Mouse (Mus musculus) kidney, adult 2 months (tissue): ENCODE measurements around the gene Zfp708. TPM values are rescaled to one million over a fixed set of nuclear protein-coding genes. Genes with fewer than 3 reads are reported as not detected.

Source experiments
- DNase-seq: peaks from one replicate; pipeline ENCODE4 v3.0.0; 2021
- H3K27ac ChIP-seq: fragments of 200-500 bp; 2 replicates; pipeline ENCODE4 v1.5.1; 2012; ENCODE audit warnings: low read depth, low read length, control low read depth, inconsistent platforms; ENCODE audit not compliant: insufficient read depth
- H3K27me3 ChIP-seq: fragments of 200-500 bp; replicated peaks from 2 replicates; pipeline ENCODE4 v1.6.1; 2012; ENCODE audit warnings: mild to moderate bottlenecking, moderate library complexity, low read length, inconsistent platforms; ENCODE audit not compliant: control insufficient read depth, insufficient read depth
- H3K36me3 ChIP-seq: fragments of 200-500 bp; 2 replicates; pipeline ENCODE4 v1.6.1; 2012; ENCODE audit warnings: mild to moderate bottlenecking, moderate library complexity, low read length, inconsistent platforms; ENCODE audit not compliant: control insufficient read depth, insufficient read depth
- H3K4me1 ChIP-seq: fragments of 200-500 bp; 2 replicates; pipeline ENCODE4 v1.6.1; 2011; ENCODE audit warnings: low read length; ENCODE audit not compliant: control insufficient read depth, insufficient read depth
- H3K4me3 ChIP-seq: fragments of 200-500 bp; 2 replicates; pipeline ENCODE4 v1.5.1; 2011; ENCODE audit warnings: mild to moderate bottlenecking, low read depth, low read length, control low read depth; ENCODE audit not compliant: insufficient read depth
- CTCF ChIP-seq: fragments of 200-500 bp; conservative IDR thresholded peaks from 2 replicates; pipeline ENCODE4 v1.5.1; 2011; ENCODE audit warnings: low read depth, mild to moderate bottlenecking, control low read depth, low read length, moderate library complexity, mixed read lengths; ENCODE audit not compliant: insufficient read depth, insufficient read length
- POLR2A ChIP-seq: fragments of 200-500 bp; IDR thresholded peaks from one replicate; pipeline ENCODE4 v1.6.1; 2011; ENCODE audit warnings: low read depth, low read length, control low read depth
- WGBS: fragments of 180-500 bp; shearing (Covaris S2); methylation state at CpG from one replicate; pipeline ENCODE4 v1.1.7; 2018; 5-methylcytosine and 5-hydroxymethylcytosine counted together
- polyA plus RNA-seq: library from polyadenylated mRNA; depleted of rRNA; stranded (reverse); fragments of >200 nt; gene quantifications from 2 replicates; pipeline ENCODE4 v1.2.3, GENCODE M21; 2012

Zfp708 gene
- polyA plus RNA-seq, 1 experiment, result 0.48 TPM

DNA sequence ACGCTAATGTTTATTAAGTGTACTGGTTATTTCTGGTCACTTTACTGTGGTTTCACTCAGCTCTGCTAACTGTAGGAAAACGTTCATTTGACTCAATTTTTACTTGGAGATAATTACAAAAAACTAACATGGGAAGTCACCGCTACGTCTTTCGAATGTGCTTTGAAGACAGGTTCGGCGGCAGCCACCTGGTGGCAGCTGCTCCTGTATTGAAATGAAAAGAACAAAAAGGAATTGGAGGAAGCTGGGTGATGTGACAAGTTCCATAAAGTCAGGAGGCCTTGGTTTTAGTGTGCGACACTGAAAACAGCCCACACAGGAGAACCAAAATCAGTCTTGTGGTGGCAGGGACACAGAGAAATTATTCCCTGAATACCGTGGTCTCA lies 11.0 kb upstream of the Zfp708 start:
- Histone ChIP-seq H3K4me3 (peak overlapping the region; percentile 18), H3K36me3 (no peaks in the 10 kb centered on the region), H3K27me3 (no peaks in the 10 kb centered on the region), H3K27ac (no peak overlapping the region), H3K4me1 (peaks cover 4% of the 10 kb centered on the region)
- WGBS, result 3% methylated on average over 9 of the region's 9 CpGs
- no peak for DNase-seq
- TF ChIP-seq CTCF, result peak; percentile 60
- TF ChIP-seq POLR2A, result no peak

DNA sequence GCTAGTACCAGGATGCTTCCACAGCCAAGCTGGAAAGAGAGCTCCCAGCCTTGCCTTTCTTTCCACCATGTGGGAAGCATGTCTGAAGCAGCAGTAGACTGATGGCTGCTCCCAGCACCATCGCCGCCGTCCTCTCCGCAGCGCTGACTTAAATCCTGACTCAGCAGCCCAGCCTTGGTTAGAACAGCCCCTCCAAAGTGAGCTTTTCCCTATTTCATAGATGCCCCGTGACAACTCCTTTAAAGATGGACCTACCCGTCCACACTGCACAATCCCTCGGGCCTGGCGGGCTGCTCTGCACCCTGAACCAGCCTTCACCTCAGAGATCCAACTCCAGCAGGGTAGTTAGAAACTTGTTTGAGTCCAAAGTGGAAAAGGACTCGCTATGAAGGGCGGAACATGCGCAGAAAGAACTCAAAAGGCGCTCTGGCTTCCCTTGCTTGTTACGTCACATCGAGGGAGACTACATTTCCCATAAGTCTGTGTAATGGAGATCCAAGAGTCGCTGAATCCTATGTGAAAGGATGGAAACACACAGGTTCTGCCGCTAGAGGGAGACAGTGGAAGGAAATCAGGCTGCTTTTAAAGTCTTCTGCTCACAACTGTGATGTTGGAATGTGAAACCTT lies 10.5 kb upstream of the Zfp708 start, which contains the start of gene Gm28557:
TSS of gene Gm28557 (minus strand) at position 411 of the 627 bp plus-strand sequence.
- H3K36me3 ChIP-seq, result no peaks in the 10 kb centered on the region
- no peaks in the 10 kb centered on the region for H3K27me3 ChIP-seq
- DNase-seq, result peak; percentile 99
- H3K4me3 ChIP-seq, result peak within 1 kb of the TSS; percentile 85
- TF ChIP-seq POLR2A (peak; percentile 28), CTCF (peak; percentile 57)
- H3K4me1 ChIP-seq, result peaks cover 4% of the 10 kb centered on the region
- WGBS, result under 1% methylated on average over 17 of the region's 17 CpGs
- H3K27ac ChIP-seq, result peak within 1 kb of the TSS; percentile 85

DNA sequence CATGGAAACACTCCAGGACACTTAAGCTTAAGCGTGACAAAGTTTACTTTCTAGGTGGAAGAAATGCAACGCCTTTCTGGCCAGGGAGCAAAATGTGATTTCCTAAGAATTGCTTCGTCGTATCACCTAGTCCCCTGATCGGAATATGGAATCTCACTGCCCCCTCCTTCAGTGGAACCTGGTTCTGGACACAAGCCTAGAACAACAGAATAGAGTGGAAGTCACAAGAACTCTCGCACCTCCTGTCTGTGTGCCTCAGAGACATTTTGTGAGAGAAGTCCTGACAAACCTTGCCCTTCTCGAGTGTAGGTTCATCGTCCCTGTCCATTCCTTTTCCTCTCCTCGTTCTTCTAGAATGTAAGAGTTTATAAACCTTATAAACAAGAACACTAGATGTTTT lies 9.9 kb upstream of the Zfp708 start:
- peaks cover 4% of the 10 kb centered on the region for H3K4me1 ChIP-seq
- H3K36me3 ChIP-seq, result no peaks in the 10 kb centered on the region
- H3K4me3 ChIP-seq, result peak overlapping the region; percentile 85
- no peak overlapping the region for H3K27ac ChIP-seq
- TF ChIP-seq POLR2A, result no peak
- no peak for TF ChIP-seq CTCF
- no peak for DNase-seq
- WGBS, result 29% methylated on average over 9 of the region's 9 CpGs
- no peaks in the 10 kb centered on the region for H3K27me3 ChIP-seq

DNA sequence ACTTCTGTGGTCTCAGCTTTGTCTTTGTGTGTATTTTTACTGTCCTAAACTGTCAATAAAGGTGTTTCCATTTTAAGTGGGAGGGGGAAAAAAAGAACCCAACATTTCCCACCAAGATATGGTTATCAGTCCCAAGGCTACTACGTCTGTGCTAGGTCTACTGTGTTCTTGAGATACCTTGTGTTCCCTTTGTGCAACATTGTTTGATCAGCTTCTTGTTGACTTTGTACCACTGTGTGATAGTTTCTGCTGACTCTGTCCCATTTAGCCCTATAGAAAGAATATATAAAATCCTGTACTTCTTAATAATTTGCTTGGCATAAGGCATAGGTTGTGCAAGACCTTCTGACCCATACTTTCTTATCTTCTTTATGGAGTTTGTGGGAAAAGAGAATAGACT lies 7.6 kb downstream of the Zfp708 start:
- TF ChIP-seq CTCF (no peak), POLR2A (no peak)
- no peaks in the 10 kb centered on the region for H3K4me1 ChIP-seq
- H3K4me3 ChIP-seq, result no peak overlapping the region
- no peaks in the 10 kb centered on the region for H3K36me3 ChIP-seq
- no peak for DNase-seq
- 97% methylated on average over 1 of the region's 1 CpGs for WGBS
- no peak overlapping the region for H3K27ac ChIP-seq
- no peaks in the 10 kb centered on the region for H3K27me3 ChIP-seq

DNA sequence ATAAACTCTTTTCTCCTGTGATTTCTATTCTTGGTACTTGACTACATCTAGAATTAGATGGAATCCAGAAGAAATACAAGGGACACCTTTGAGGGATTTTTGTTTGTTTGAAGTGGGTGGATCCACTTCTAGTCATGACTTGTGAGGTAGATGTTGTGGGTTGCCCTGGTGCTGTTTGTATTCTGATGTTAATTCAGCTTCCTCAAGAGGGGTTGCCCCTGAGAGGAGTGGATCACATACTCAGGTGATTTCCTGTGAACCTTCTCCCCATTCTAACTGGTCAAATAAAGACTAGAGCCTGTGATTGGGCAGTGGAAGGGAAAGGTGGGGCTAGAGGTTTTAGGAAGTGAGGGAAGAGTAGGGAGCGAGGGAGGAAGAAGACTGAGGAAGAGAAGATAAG lies 15.8 kb downstream of the Zfp708 start:
- H3K4me3 ChIP-seq, result no peak overlapping the region
- H3K27me3 ChIP-seq, result no peaks in the 10 kb centered on the region
- TF ChIP-seq POLR2A (no peak), CTCF (no peak)
- peaks cover 3% of the 10 kb centered on the region; the same call in 1 of the 2 replicates for H3K36me3 ChIP-seq
- WGBS, result 72% methylated on average over 1 of the region's 1 CpGs
- peak overlapping the region; percentile 78 for H3K27ac ChIP-seq
- DNase-seq, result no peak
- H3K4me1 ChIP-seq, result peaks cover 7% of the 10 kb centered on the region; the same call in 1 of the 2 replicates

DNA sequence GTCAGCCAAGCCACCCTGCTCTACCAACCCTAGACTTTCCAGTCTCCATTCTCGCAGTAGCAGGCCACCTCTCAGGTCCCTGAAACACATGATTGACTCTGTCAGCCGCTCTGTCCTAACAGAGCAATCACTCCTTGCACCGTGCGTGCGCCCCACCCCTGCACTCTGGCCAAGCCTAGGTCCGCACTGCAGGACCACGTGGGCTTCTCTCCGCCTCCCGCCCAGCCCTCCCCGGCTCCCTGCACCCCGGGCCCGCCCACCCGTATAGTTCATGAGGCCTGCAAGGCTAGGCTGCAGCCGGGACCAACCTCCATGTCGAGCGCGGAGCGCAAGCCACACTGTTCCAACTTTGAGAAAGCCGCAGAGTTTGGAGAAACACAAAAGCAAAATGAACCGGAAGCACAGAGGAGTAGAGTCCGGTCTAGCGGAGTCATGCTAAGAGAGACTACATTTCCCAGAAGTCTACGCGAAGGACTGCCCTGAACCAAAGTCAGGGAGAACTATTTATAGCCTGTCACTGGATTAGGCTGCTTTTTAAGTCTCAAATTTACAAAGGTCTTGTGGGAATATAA lies 16.5 kb downstream of the Zfp708 start:
- H3K4me3 ChIP-seq, result peak overlapping the region; percentile 89
- peak overlapping the region; percentile 78 for H3K27ac ChIP-seq
- 1% methylated on average over 24 of the region's 24 CpGs for WGBS
- peaks cover 7% of the 10 kb centered on the region; the same call in 1 of the 2 replicates for H3K4me1 ChIP-seq
- peaks cover 3% of the 10 kb centered on the region; the same call in 1 of the 2 replicates for H3K36me3 ChIP-seq
- no peaks in the 10 kb centered on the region for H3K27me3 ChIP-seq
- peak; percentile 92 for DNase-seq
- TF ChIP-seq CTCF, result no peak
- no peak for TF ChIP-seq POLR2A

DNA sequence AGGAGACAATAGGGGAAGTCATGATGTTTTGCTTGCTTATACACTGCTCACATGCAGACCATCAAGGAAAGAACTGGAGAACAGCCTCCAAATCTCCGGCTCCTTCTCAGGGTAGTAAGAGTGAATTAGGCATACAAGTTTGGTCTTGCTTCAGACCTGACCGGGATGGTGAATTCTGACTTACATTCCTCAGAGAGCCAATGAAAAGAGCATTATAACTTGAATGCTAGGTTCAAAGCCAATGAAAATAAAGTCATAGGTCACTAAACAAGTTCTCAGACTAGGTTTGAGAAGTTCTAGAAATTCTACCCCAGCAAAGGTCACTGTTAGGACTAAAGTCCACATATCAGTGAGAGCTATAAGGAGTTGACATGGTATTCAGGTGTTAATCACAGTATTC lies 20.5 kb downstream of the Zfp708 start:
- 93% methylated on average over 2 of the region's 2 CpGs for WGBS
- Histone ChIP-seq H3K27ac (no peak overlapping the region), H3K4me1 (peaks cover 7% of the 10 kb centered on the region; the same call in 1 of the 2 replicates), H3K4me3 (no peak overlapping the region), H3K27me3 (no peaks in the 10 kb centered on the region), H3K36me3 (peaks cover 12% of the 10 kb centered on the region)
- no peak for DNase-seq
- TF ChIP-seq POLR2A, result no peak
- no peak for TF ChIP-seq CTCF
